Mouse (Mus musculus) ES-CJ7 (cell line): ENCODE measurements around the gene Rif1.
A peak's percentile ranks its signal among the peaks of the same experiment; 100 is the strongest.

Experiments
- DNase-seq: peaks from one replicate; pipeline ENCODE4 v3.0.0; 2011; ENCODE audit warnings: low read depth, low spot score

The Rif1 gene

GRCm38 (mm10) chr2:52072491-52073140 lies at the start of gene Rif1:
TSS of gene Rif1 (plus strand) at chr2:52072832.
- peak; percentile 89 for DNase-seq

- DNase-seq, result no peak
Measured at GRCm38 (mm10) chr2:52027061-52027460, 45.6 kb upstream of the Rif1 start.

- DNase-seq, result peak; percentile 78
Measured at GRCm38 (mm10) chr2:52029426-52029825, 43.2 kb upstream of the Rif1 start.

GRCm38 (mm10) chr2:52031491-52031890 lies 41.1 kb upstream of the Rif1 start:
- peak; percentile 79 for DNase-seq

GRCm38 (mm10) chr2:52034601-52035000 lies 38.0 kb upstream of the Rif1 start:
- DNase-seq, result no peak

- DNase-seq, result no peak
Measured at GRCm38 (mm10) chr2:52035144-52035543, 37.5 kb upstream of the Rif1 start.

GRCm38 (mm10) chr2:52036929-52037595 lies 35.6 kb upstream of the Rif1 start:
- DNase-seq, result peak; percentile 62

- DNase-seq, result no peak
Measured at GRCm38 (mm10) chr2:52037882-52038281, 34.8 kb upstream of the Rif1 start, which contains the start of gene Tnfaip6. TSS of gene Tnfaip6 (plus strand) at chr2:52038009.

- no peak for DNase-seq
Measured at GRCm38 (mm10) chr2:52038558-52038957, 34.1 kb upstream of the Rif1 start.

- no peak for DNase-seq
Measured at GRCm38 (mm10) chr2:52039083-52039801, 33.4 kb upstream of the Rif1 start.

GRCm38 (mm10) chr2:52042132-52042531 lies 30.5 kb upstream of the Rif1 start:
- DNase-seq, result no peak

GRCm38 (mm10) chr2:52042714-52043113 lies 29.9 kb upstream of the Rif1 start:
- DNase-seq, result peak; percentile 31

- DNase-seq, result no peak
Measured at GRCm38 (mm10) chr2:52043485-52043884, 29.1 kb upstream of the Rif1 start.

- no peak for DNase-seq
Measured at GRCm38 (mm10) chr2:52046032-52046431, 26.6 kb upstream of the Rif1 start.

- no peak for DNase-seq
Measured at GRCm38 (mm10) chr2:52050823-52051222, 21.8 kb upstream of the Rif1 start.

GRCm38 (mm10) chr2:52052335-52052734 lies 20.3 kb upstream of the Rif1 start:
- no peak for DNase-seq

- DNase-seq, result no peak
Measured at GRCm38 (mm10) chr2:52053502-52053901, 19.1 kb upstream of the Rif1 start.

GRCm38 (mm10) chr2:52055616-52056015 lies 17.0 kb upstream of the Rif1 start:
- peak; percentile 64 for DNase-seq

- DNase-seq, result no peak
Measured at GRCm38 (mm10) chr2:52057099-52057498, 15.5 kb upstream of the Rif1 start.

- DNase-seq, result no peak
Measured at GRCm38 (mm10) chr2:52057681-52058080, 15.0 kb upstream of the Rif1 start.

GRCm38 (mm10) chr2:52068641-52069040 lies 4.0 kb upstream of the Rif1 start:
- no peak for DNase-seq

GRCm38 (mm10) chr2:52070816-52071215 lies 1.8 kb upstream of the Rif1 start:
- peak; percentile 59 for DNase-seq
